Mouse (Mus musculus) lung, postnatal 0 days (tissue): Measurements from ENCODE around the gene Usp21. TPM values are rescaled to one million over a fixed set of nuclear protein-coding genes. Genes with fewer than 3 reads are reported as not detected.
A peak's percentile ranks its signal among the peaks of the same experiment; 100 is the strongest.

Experiments
- ATAC-seq: fragments of 200-750 bp; cut with Nextera tagmentation; 2 replicates; pipeline ENCODE4 v1.8.0; 2017; ENCODE audit warnings: moderate library complexity
- DNase-seq: peaks from one replicate; pipeline ENCODE4 v3.0.0-alpha.2; 2016; ENCODE audit warnings: low spot score
- H3K27ac ChIP-seq: fragments of 300-500 bp; sonication (generic); 2 replicates; pipeline ENCODE4 v1.5.1; 2014; ENCODE audit warnings: antibody characterized with exemption, mild to moderate bottlenecking, low read length, mixed read lengths
- H3K27me3 ChIP-seq: fragments of 300-500 bp; sonication (generic); replicated peaks from 2 replicates; pipeline ENCODE4 v1.6.1; 2014; ENCODE audit warnings: low read length, mixed read lengths; ENCODE audit not compliant: insufficient read depth
- H3K36me3 ChIP-seq: fragments of 300-500 bp; sonication (generic); 2 replicates; pipeline ENCODE4 v1.6.1; 2014; ENCODE audit warnings: low read length, mixed read lengths; ENCODE audit not compliant: insufficient read depth
- H3K4me1 ChIP-seq: fragments of 300-500 bp; sonication (generic); 2 replicates; pipeline ENCODE4 v1.6.1; 2014; ENCODE audit warnings: antibody characterized with exemption, low read depth, low read length, mixed read lengths; ENCODE audit not compliant: insufficient read depth
- H3K4me2 ChIP-seq: fragments of 300-500 bp; sonication (generic); replicated peaks from 2 replicates; pipeline ENCODE4 v1.6.1; 2014; ENCODE audit warnings: low read depth, mild to moderate bottlenecking, low read length, moderate library complexity, mixed read lengths
- H3K4me3 ChIP-seq: fragments of 300-500 bp; sonication (generic); 2 replicates; pipeline ENCODE4 v1.5.1; 2014; ENCODE audit warnings: low read depth, low read length
- H3K9ac ChIP-seq: fragments of 300-500 bp; sonication (generic); replicated peaks from 2 replicates; pipeline ENCODE4 v1.6.1; 2014; ENCODE audit warnings: low read depth, mild to moderate bottlenecking
- H3K9me3 ChIP-seq: fragments of 300-500 bp; sonication (generic); 2 replicates; pipeline ENCODE4 v1.6.1; 2016; ENCODE audit warnings: low read length, mixed read lengths
- CTCF ChIP-seq: IDR thresholded peaks from 2 replicates; pipeline ENCODE4 v1.5.1; 2016; ENCODE audit warnings: antibody characterized with exemption, mild to moderate bottlenecking
- EP300 ChIP-seq: IDR thresholded peaks from 2 replicates; pipeline ENCODE4 v1.6.1; 2016; ENCODE audit warnings: antibody characterized with exemption, mild to moderate bottlenecking, control low read depth
- WGBS: fragments of 180-500 bp; shearing (Covaris S2); extraction: QIAGEN DNeasy Blood & Tissue Kit; methylation state at CpG from one replicate; pipeline ENCODE4 v1.1.7; 2014; 5-methylcytosine and 5-hydroxymethylcytosine counted together
- polyA plus RNA-seq: library from polyadenylated mRNA; unstranded; fragments of >200 nt; fragmentation: Nextera tagmentation; extraction: Ambion mirVana; gene quantifications from 2 replicates; pipeline ENCODE4 v1.2.1, GENCODE M21; 2015

The Usp21 gene
- polyA plus RNA-seq, 1 experiment from 2014 or later, result 38.3 TPM

- ATAC-seq (no peak), DNase-seq (no peak)
- no peak overlapping the region for H3K27ac ChIP-seq
- H3K4me2 ChIP-seq, result no peak overlapping the region
- no peaks in the 10 kb centered on the region for H3K36me3 ChIP-seq
- H3K9me3 ChIP-seq, result no peaks in the 10 kb centered on the region
- H3K27me3 ChIP-seq, result 0 out of 2 replicates have a peak, but pooled peaks cover 3% of the 10 kb centered on the region
- peaks cover 5% of the 10 kb centered on the region; the same call in 1 of the 2 replicates for H3K4me1 ChIP-seq
- H3K4me3 ChIP-seq, result no peak overlapping the region
- 51% methylated on average over 3 of the region's 3 CpGs for WGBS
- no peak overlapping the region for H3K9ac ChIP-seq
- TF ChIP-seq EP300, result no peak
- TF ChIP-seq CTCF, result no peak
Observed at GRCm38 (mm10) chr1:171298226-171298625, 10.4 kb upstream of the Usp21 start.

DNA sequence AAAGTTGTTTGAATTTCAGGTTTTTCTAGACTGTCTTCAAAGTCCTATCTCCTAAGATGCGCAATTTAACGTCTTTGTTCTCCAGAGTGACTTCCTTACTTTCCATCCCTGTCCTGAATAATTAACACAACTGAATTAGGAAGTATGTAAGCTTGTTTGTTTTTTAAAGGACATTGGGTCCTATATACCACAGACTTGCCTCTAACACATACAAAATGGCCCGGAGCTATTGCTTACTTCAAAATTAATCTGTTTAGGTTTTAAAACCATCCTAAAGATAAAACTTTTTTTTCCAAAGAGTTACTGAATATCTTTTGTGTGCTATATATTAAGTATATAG is 7.2 kb upstream of the Usp21 start:
- ATAC-seq (peak; percentile 12; the same call in 1 of the 2 replicates), DNase-seq (no peak)
- WGBS, result 11% methylated on average over 3 of the region's 3 CpGs
- no peaks in the 10 kb centered on the region for H3K9me3 ChIP-seq
- H3K9ac ChIP-seq, result peak overlapping the region; percentile 97; the same call in 1 of the 2 replicates
- H3K4me1 ChIP-seq, result peaks cover 5% of the 10 kb centered on the region; the same call in 1 of the 2 replicates
- no peaks in the 10 kb centered on the region for H3K36me3 ChIP-seq
- no peak for TF ChIP-seq EP300
- TF ChIP-seq CTCF, result no peak
- H3K27me3 ChIP-seq, result 0 out of 2 replicates have a peak, but pooled peaks cover 3% of the 10 kb centered on the region
- H3K4me2 ChIP-seq, result peak overlapping the region; percentile 63
- peak overlapping the region; percentile 96 for H3K27ac ChIP-seq
- H3K4me3 ChIP-seq, result peak overlapping the region; percentile 83

GRCm38 (mm10) chr1:171294298-171295062 is 6.7 kb upstream of the Usp21 start, which contains the start of gene Ufc1:
Ufc1 (minus strand) TSS chr1:171295024.
- Histone ChIP-seq H3K9ac (peak within 1 kb of the TSS; percentile 97), H3K27me3 (0 out of 2 replicates have a peak, but pooled peaks cover 3% of the 10 kb centered on the region), H3K9me3 (no peaks in the 10 kb centered on the region), H3K36me3 (no peaks in the 10 kb centered on the region), H3K27ac (peak within 1 kb of the TSS; percentile 96), H3K4me1 (peaks cover 5% of the 10 kb centered on the region; the same call in 1 of the 2 replicates), H3K4me3 (peak within 1 kb of the TSS; percentile 83), H3K4me2 (peak within 1 kb of the TSS; percentile 63)
- TF ChIP-seq CTCF (peak; percentile 54), EP300 (peak; percentile 59)
- WGBS, result under 1% methylated on average over 42 of the region's 42 CpGs
- peak; percentile 96 for DNase-seq
- peak; percentile 92 for ATAC-seq

GRCm38 (mm10) chr1:171293906-171294297 is 6.1 kb upstream of the Usp21 start:
- Histone ChIP-seq H3K4me1 (peaks cover 5% of the 10 kb centered on the region; the same call in 1 of the 2 replicates), H3K36me3 (no peaks in the 10 kb centered on the region), H3K4me3 (peak overlapping the region; percentile 83), H3K27me3 (0 out of 2 replicates have a peak, but pooled peaks cover 3% of the 10 kb centered on the region), H3K27ac (peak overlapping the region; percentile 96), H3K9me3 (no peaks in the 10 kb centered on the region), H3K9ac (peak overlapping the region; percentile 97), H3K4me2 (peak overlapping the region; percentile 63)
- no peak for TF ChIP-seq CTCF
- no peak for TF ChIP-seq EP300
- 27% methylated on average over 5 of the region's 5 CpGs for WGBS
- DNase-seq, result peak; percentile 41
- no peak for ATAC-seq

- H3K27ac ChIP-seq, result no peak overlapping the region
- no peak for ATAC-seq
- no peaks in the 10 kb centered on the region for H3K9me3 ChIP-seq
- 0 out of 2 replicates have a peak, but pooled peaks cover 3% of the 10 kb centered on the region for H3K27me3 ChIP-seq
- H3K4me3 ChIP-seq, result no peak overlapping the region
- no peak overlapping the region for H3K9ac ChIP-seq
- peak; percentile 11 for DNase-seq
- no peaks in the 10 kb centered on the region for H3K36me3 ChIP-seq
- H3K4me2 ChIP-seq, result peak overlapping the region; percentile 63
- TF ChIP-seq CTCF (no peak), EP300 (no peak)
- WGBS, result 76% methylated on average over 3 of the region's 3 CpGs
- peaks cover 5% of the 10 kb centered on the region; the same call in 1 of the 2 replicates for H3K4me1 ChIP-seq
Observed at GRCm38 (mm10) chr1:171293351-171293750, 5.6 kb upstream of the Usp21 start.

GRCm38 (mm10) chr1:171288328-171288727 is 537 bp upstream of the Usp21 start:
- DNase-seq (no peak), ATAC-seq (no peak)
- TF ChIP-seq CTCF (no peak), EP300 (no peak)
- no peaks in the 10 kb centered on the region for H3K36me3 ChIP-seq
- no peaks in the 10 kb centered on the region for H3K27me3 ChIP-seq
- no peaks in the 10 kb centered on the region for H3K4me1 ChIP-seq
- H3K27ac ChIP-seq, result no peak overlapping the region
- 59% methylated on average over 4 of the region's 4 CpGs for WGBS
- 0 out of 2 replicates have a peak overlapping the region, but pooled peaks have one; percentile 81 for H3K4me3 ChIP-seq
- H3K9me3 ChIP-seq, result no peaks in the 10 kb centered on the region
- no peak overlapping the region for H3K9ac ChIP-seq
- H3K4me2 ChIP-seq, result no peak overlapping the region; the same call in 1 of the 2 replicates
